Mouse (Mus musculus): ENCODE measurements around the gene Syt7.

Gene Syt7

GRCm38 (mm10) chr19:10459907-10460306 lies 71.0 kb downstream of the Syt7 start:
- no peak for DNase-seq (ENCODE audit: low spot score in 2 of 2)

- no peak for DNase-seq (ENCODE audit: low spot score in 2 of 2)
Measured at GRCm38 (mm10) chr19:10461584-10461983, 72.7 kb downstream of the Syt7 start.

GRCm38 (mm10) chr19:10464427-10464826 lies 75.5 kb downstream of the Syt7 start:
- DNase-seq (ENCODE audit: low spot score in 2 of 2) = no peak

- no peak for DNase-seq (ENCODE audit: low spot score in 2 of 2)
Measured at GRCm38 (mm10) chr19:10469171-10469658, 80.3 kb downstream of the Syt7 start.

GRCm38 (mm10) chr19:10472958-10473357 lies 84.1 kb downstream of the Syt7 start:
- DNase-seq (ENCODE audit: low spot score in 2 of 2) = no peak

- DNase-seq (ENCODE audit: low spot score in 2 of 2) = no peak
Measured at GRCm38 (mm10) chr19:10473779-10474178, 84.9 kb downstream of the Syt7 start.

- no peak for DNase-seq (ENCODE audit: low spot score in 2 of 2)
Measured at GRCm38 (mm10) chr19:10479541-10479940, 90.7 kb downstream of the Syt7 start.

GRCm38 (mm10) chr19:10482703-10483102 lies 93.8 kb downstream of the Syt7 start, which contains the start of gene Ppp1r32:
Ppp1r32 (minus strand) TSS chr19:10482928.
- no peak for DNase-seq (ENCODE audit: low spot score in 2 of 2)

GRCm38 (mm10) chr19:10486264-10486738 lies 97.4 kb downstream of the Syt7 start:
- peak in 1 of 2 experiments; percentile 28 for DNase-seq (ENCODE audit: low spot score in 2 of 2)

- DNase-seq (ENCODE audit: low spot score in 2 of 2) = no peak
Measured at GRCm38 (mm10) chr19:10495670-10496069, 106.8 kb downstream of the Syt7 start.

GRCm38 (mm10) chr19:10496976-10497375 lies 108.1 kb downstream of the Syt7 start:
- DNase-seq (ENCODE audit: low spot score in 2 of 2) = no peak

- DNase-seq (ENCODE audit: low spot score in 2 of 2) = no peak
Measured at GRCm38 (mm10) chr19:10497512-10498160, 108.7 kb downstream of the Syt7 start.

GRCm38 (mm10) chr19:10500581-10500980 lies 111.7 kb downstream of the Syt7 start:
- DNase-seq (ENCODE audit: low spot score in 2 of 2) = no peak

- no peak for DNase-seq (ENCODE audit: low spot score in 2 of 2)
Measured at GRCm38 (mm10) chr19:10502571-10502970, 113.7 kb downstream of the Syt7 start.

All from urinary bladder, postnatal 4 days (tissue).